ENCODE assay signal across 14 mouse cellular contexts in the genomic region with DNA sequence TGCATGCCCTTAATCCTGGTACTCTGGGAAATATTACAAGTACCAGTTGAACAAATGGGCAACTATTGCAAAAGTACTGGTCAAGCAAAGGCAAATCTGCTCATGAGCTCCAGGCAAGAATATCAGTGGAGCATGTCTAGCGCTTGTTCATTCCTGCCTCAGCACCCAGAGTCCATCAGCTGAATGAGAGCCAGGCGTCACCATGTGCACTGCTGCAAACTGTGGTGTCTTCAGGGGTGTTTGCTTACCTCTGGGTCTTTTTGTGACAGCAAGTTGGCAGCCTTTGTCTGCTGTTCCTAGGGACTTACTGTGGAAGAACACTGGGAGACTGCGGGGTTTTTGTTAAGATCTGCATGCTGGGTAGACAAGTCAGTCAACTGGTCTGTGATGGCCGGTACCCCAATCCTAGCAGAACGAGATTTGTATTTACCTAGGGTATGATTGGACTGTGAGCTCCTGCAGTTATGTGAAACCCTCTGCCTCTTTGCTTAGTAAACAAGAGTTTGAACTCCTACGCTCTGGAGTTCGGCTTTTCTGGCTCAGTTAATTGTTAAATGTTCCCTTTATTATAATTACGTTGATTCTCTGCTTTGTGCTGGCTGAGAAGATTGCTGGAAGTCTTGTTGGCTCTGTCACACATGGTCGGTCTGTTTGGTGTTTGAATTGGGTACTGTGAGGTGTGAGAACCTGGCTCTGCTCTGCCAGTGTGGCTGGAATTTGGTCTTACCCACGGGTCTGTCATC.
A peak's percentile ranks its signal among the peaks of the same experiment; 100 is the strongest.
DNase-seq lines count a peak whose midpoint lies in the region; ATAC-seq lines count a peak whose summit lies in the region.
"Had no signal": no experiment of that assay in that cellular context is flagged by ENCODE, and none has a peak within 500 bp of the region (broad histone marks: within the 10 kb centered on the region; RNA-seq: fewer than 3 reads in every experiment).

No protein-coding gene starts in this region.

- H3K27me3 ChIP-seq in liver, embryonic 12.5 days (replicated peaks), result no peaks in the 10 kb centered on the region
- H3K27me3 ChIP-seq: embryonic facial prominence, embryonic 15.5 days had no signal

- H3K36me3 ChIP-seq in liver, embryonic 12.5 days, result peaks cover 8% of the 10 kb centered on the region; the same call in 1 of the 2 replicates

- H3K4me3 ChIP-seq in liver, embryonic 12.5 days, result no peak overlapping the region
- H3K4me3 ChIP-seq: embryonic facial prominence, embryonic 15.5 days had no signal

- no peak overlapping the region for H3K9ac ChIP-seq in liver, embryonic 12.5 days
- H3K9ac ChIP-seq: embryonic facial prominence, embryonic 15.5 days had no signal

- WGBS in liver, embryonic 12.5 days (ENCODE audit: insufficient replicate concordance), result 80% methylated on average over 10 of the region's 10 CpGs

- DNase-seq in kidney, adult 18-20 months, result peak; percentile 52
- no peak for DNase-seq in kidney, postnatal 4 days
- peak; percentile 18 for DNase-seq in urinary bladder, postnatal 14 days (ENCODE audit: low spot score)
- DNase-seq in urinary bladder, postnatal 4 days (ENCODE audit: low spot score in 2 of 2), result no peak
- no peak for DNase-seq in gastrocnemius, postnatal 4 days (ENCODE audit: low spot score in 2 of 2)
- no peak for DNase-seq in adrenal gland, adult 2 months
- DNase-seq in embryo, embryonic 11 days, result no peak
- DNase-seq: cerebellum, postnatal 10 days; left cerebral cortex, postnatal 4 days; thymus, postnatal 4 days had no signal

- H3K9me3 ChIP-seq in liver, embryonic 12.5 days (replicated peaks), result no peaks in the 10 kb centered on the region
- H3K9me3 ChIP-seq: embryonic facial prominence, embryonic 15.5 days had no signal

- H3K4me1 ChIP-seq in liver, embryonic 12.5 days, result peaks cover 36% of the 10 kb centered on the region

- peak overlapping the region; percentile 64 for H3K27ac ChIP-seq in liver, embryonic 12.5 days
- H3K27ac ChIP-seq: embryonic facial prominence, embryonic 15.5 days had no signal

- peak overlapping the region; percentile 8; the same call in 1 of the 2 replicates for H3K4me2 ChIP-seq in liver, embryonic 12.5 days
- H3K4me2 ChIP-seq: embryonic facial prominence, embryonic 15.5 days; heart, embryonic 11.5 days had no signal

- ATAC-seq in liver, embryonic 12.5 days, result no peak
- ATAC-seq: midbrain, embryonic 16.5 days had no signal

Comparison
In these comparisons a context has a peak if more than half of its experiments do, and no peak if none do; other contexts are left out.
1. DNase-seq: peak in kidney, adult 18-20 months (single experiment) and urinary bladder, postnatal 14 days (single experiment); none in kidney, postnatal 4 days (0 of 2), urinary bladder, postnatal 4 days (0 of 2), gastrocnemius, postnatal 4 days (0 of 2), adrenal gland, adult 2 months (single experiment) and embryo, embryonic 11 days (single experiment).